8 mouse cellular contexts compared by ENCODE assay signal in genomic region chr4:133043798-133044646, GRCm38 (mm10). TPM values are rescaled to one million over a fixed set of nuclear protein-coding genes. Genes with fewer than 3 reads are reported as not detected.
DNase-seq lines count a peak whose midpoint lies in the region; ATAC-seq lines count a peak whose summit lies in the region.

No protein-coding gene starts in this region.

- H3K4me3 ChIP-seq in hindbrain, embryonic 15.5 days, result no peak overlapping the region

- 0 out of 2 replicates have a peak overlapping the region, but pooled peaks have one; percentile 15 for H3K9ac ChIP-seq in hindbrain, embryonic 15.5 days

- ATAC-seq in hindbrain, embryonic 15.5 days (ENCODE audit: low FRiP score, low read depth), result no peak

- WGBS in hindbrain, embryonic 15.5 days, result 31% methylated on average over 6 of the region's 6 CpGs

- peak overlapping the region; percentile 84 for H3K27ac ChIP-seq in hindbrain, embryonic 15.5 days (replicated peaks)

- peak; percentile 49 for DNase-seq in 3T3-L1 (ENCODE audit: low read depth, low spot score)
- DNase-seq in cerebellum, adult 18-20 months, result peak; percentile 71 to 77
- peak; percentile 85 to 87 for DNase-seq in gastrocnemius, adult 8-10 months (ENCODE audit: low spot score in 2 of 2)
- DNase-seq in lung, postnatal 10 days, result peak; percentile 50
- no peak for DNase-seq in right cerebral cortex, adult 18-20 months
- DNase-seq in Muller cell, postnatal 12 days (ENCODE audit: inconsistent ontology term), result no peak
- no peak for DNase-seq in thymus, postnatal 4 days

- no peaks in the 10 kb centered on the region for H3K36me3 ChIP-seq in hindbrain, embryonic 15.5 days

- H3K27me3 ChIP-seq in hindbrain, embryonic 15.5 days, result no peaks in the 10 kb centered on the region

- H3K4me2 ChIP-seq in hindbrain, embryonic 15.5 days, result peak overlapping the region; percentile 99; the same call in 1 of the 2 replicates

- H3K9me3 ChIP-seq in hindbrain, embryonic 15.5 days, result no peaks in the 10 kb centered on the region

- H3K4me1 ChIP-seq in hindbrain, embryonic 15.5 days (replicated peaks), result peaks cover 100% of the 10 kb centered on the region

RNA-seq across cellular contexts. Expression of gene Ahdc1, which starts 33.0 kb away (rescaled TPM):
- total RNA-seq in gastrocnemius, adult 8-10 months (2022), result 10 to 100 TPM; 26.3 to 32.9 (median 28.9) TPM
- 11.8 and 13.9 TPM in 2 replicates for polyA plus RNA-seq in hindbrain, embryonic 15.5 days (2015; fragmentation: Nextera tagmentation; extraction: Ambion mirVana)

Comparison
In these comparisons a context has a peak if more than half of its experiments do, and no peak if none do; other contexts are left out.
1. DNase-seq: peak in 3T3-L1 (single experiment), cerebellum, adult 18-20 months (2 of 2), gastrocnemius, adult 8-10 months (2 of 2) and lung, postnatal 10 days (single experiment); none in right cerebral cortex, adult 18-20 months (single experiment), Muller cell, postnatal 12 days (single experiment) and thymus, postnatal 4 days (single experiment).